Mouse (Mus musculus) adipocyte (in vitro differentiated cells): ENCODE data around the gene Olfr871.
"Not testable (repeated sequence)": the region's sequence is repeated elsewhere in the genome, so short reads cannot be mapped to it uniquely, and the experiment has no call there.

Source experiments
- DNase-seq: peaks from one replicate; pipeline ENCODE4 v3.0.0-alpha.2; 2016; ENCODE audit warnings: low spot score

Gene Olfr871

DNA sequence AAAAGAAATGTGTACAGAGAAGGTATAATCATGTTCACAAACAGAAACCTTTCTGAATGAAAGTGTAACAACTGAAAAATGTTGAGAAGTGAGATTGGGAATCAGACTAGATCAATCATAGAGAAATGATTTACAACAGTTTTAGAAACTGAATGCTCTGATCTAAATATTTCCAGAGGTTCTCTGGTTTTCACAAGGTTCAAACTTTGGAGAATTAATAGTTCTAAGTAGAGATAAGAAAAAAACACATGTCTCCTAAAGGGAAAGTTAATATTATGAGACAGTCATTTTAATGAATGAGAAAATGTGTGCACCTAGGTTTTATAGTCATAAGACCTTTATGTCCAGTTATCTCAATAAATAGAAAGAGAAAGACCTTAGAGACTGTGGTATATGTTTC, at the start of gene Olfr871:
Gene Olfr871 (plus strand): TSS at position 301 of the 400 bp plus-strand sequence.
- DNase-seq: no peak

DNA sequence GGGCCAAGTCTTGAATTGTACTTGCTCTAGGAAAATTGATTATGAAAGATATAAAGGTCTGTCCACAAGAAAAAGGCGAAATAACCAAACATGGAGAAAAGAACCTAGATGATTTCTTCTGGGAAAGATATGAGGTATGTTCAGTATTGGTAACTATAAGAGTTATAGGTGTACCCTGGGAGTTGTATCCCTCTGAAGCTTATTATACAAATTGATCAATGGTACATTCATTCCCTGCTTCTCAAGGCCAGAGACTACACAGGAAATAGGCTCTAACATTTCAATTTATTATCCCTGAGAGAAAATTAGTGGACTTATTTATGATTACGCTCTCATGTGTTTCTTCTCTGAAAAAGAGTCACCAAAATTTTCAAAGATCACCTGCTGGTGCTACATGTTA, 38.0 kb upstream of the Olfr871 start, which contains the start of gene Olfr870:
Gene Olfr870 (minus strand): TSS at position 101 of the 400 bp plus-strand sequence.
- DNase-seq: no peak

DNA sequence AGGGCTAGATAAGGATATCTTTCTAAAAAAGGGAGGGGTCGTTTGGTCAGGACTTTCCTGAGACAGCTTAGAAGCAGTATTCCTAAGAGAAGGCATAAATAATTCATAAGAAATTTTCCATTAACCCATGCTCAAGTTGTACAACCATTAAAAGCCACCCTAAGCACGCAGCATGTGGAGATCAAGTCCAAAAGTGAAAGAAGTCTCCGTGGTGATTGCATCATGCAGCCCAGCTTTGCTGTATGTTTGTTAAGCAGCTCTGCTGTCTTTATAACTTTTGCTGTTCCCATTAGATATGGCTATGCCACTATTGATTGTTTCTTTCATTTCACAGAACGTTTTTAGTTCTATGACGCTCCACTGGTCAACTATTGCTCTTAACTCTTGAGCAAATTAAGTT, 32.5 kb upstream of the Olfr871 start:
- DNase-seq: no peak

DNA sequence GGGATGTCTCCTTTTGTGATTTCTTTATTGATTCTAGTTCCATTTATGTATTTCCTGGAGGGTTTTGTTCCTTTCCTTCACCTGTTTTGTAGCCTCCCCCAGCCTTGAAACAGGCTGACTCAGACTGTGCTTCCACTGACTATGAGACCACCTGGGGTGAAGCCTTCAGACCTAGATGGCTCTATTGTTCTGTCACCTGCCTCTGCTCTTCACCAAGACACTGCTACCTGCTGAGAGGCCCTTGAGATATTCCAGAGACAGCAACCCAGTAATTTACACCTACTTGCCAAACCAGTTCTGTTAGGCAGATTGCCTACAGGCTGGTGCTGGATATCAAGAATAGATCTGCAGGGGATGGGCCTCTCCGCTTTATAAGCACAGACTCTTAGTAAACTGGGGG, 9.9 kb upstream of the Olfr871 start:
- DNase-seq: no peak

DNA sequence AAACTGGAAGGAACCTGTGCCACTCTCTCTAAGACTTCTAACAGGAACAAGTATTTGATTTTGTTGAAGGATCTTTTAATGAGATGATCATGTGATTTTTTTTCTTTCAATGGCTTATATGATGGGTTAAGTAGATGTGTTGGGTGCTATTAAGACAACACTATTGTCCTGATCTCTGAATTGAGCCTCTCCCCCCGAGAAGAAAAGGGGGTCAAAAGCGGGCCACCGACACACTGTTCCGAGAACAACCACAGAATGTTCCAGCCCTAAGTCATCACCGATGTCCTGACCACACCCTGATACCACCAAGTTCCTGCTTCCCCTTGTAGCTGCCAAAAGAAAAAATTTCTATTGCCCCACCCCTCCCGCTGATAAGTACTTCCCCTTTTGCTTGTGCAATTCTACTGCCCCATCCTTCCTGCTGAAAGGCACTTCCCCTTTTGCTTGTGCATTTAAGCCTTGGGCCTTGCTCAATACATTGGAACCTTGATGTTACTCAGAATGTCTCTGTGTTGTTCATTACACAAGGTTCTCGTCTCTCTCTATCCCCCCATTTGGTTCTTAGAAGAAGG, 8.5 kb upstream of the Olfr871 start:
- DNase-seq: not testable (repeated sequence)

DNA sequence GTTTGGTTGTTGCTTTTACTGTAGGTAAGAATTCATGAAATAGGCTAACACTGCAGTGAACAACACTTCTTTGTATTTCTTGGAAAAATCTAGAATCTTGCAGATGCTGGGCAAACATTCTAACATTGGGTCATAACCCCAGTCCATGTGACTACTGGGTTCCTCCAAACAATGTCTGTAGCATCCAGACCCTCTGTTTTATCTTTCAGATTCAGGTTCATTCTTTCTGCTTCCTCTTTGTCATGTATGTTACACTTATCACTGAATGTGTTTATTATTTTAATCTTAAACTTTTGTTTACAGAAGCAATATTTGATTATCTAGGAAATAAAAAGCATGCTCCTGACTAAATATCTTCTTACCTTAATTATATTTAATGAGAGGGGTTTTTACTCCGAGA, 1.2 kb upstream of the Olfr871 start:
- no peak for DNase-seq

DNA sequence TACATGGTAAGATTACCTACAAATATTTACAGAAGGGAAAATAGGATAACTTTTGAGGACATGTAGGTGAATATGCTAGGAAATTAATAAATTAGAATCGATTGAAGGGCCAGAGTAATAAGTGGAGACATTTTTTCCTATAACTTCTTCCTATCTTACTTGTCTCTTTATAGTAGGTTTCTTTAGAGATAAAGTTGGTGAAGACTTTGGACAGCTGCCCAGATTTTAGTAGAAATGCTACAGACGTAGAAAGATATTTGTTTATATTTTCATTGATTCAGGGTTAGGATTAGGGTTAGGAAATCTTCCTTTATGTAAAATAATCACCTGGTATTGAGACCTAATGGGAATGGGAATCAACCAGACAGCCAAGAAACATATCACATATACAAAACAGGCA, 530 bp upstream of the Olfr871 start:
- no peak for DNase-seq

DNA sequence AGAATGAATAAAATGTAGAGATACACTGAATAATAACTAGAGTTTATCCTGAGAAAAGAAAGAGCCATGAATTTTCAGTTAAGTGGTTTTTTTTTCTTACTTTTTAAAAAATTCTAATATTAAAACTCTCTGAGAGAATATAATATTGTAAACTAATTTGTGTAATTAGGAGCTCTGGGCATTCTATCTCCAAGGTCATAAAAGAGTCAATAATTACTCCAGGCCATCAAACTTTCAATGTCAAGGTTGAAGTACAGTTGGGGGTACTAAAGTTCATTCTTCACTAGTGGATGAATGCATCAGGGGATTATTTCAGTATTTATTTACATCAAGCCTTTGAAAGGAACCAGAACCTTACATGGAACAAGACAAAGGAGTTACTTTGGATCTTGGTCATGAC, 24.8 kb downstream of the Olfr871 start, which contains the start of gene Olfr872:
Gene Olfr872 (plus strand): TSS at position 301 of the 400 bp plus-strand sequence.
- DNase-seq: no peak

DNA sequence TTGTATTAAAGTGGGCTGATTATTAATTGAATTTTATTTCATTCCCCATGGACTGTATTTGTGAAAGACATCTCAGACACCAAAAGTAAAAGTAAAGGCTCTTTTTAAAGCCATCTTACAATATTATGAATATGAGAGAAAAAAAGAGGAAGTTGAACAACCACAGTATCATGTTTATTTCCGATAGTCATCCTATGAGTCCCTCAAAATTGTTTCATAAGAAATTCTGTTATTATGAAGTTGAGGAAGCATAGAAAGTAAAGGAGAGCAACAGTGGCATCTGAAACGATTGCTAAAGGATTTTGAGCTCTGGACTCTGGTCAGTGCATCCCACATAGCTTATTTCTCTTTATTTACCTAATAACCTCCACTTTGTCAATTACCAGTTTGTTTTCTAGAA, 25.4 kb downstream of the Olfr871 start:
- no peak for DNase-seq
